Mouse (Mus musculus) heart, postnatal 36 days (tissue): ENCODE results near the gene Trim50. TPM values are rescaled to one million over a fixed set of nuclear protein-coding genes. Genes with fewer than 3 reads are reported as not detected.
A peak's percentile ranks its signal among the peaks of the same experiment; 100 is the strongest.

ENCODE experiments used
- DNase-seq, 2 experiments: peaks; one replicate each; pipeline ENCODE4 v3.0.0; 2021 to 2022
- intact Hi-C: fragments of 180-260 bp; cut with DNase I; formaldehyde crosslinking; loops from one replicate; pipeline ENCODE4 v1.15.1; 2025
- total RNA-seq, 2 experiments: library from RNA; stranded (reverse); gene quantifications; 2 replicates each; pipeline ENCODE4 v1.2.3; 2021

Trim50 gene
- total RNA-seq, result not detected

DNA sequence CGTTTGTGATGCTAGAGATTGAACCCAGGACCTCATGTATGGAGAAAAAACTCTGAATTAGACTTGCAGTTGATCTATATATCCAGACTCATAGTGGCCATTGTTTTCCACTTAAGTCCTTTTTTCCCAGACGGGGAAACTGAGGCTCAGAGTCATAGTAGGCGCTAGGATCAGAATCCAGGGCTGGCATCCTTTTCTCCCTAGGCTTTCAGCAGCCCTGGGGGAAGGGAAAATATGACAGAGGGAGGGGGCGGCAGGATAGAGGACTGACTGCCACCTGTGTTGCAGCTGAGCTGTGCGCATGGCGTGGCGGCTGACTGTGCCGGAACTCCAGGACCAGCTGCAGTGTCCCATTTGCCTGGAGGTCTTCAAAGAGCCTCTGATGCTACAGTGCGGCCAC lies at the start of gene Trim50:
TSS of gene Trim50 (plus strand) at position 301 of the 400 bp plus-strand sequence.
- DNase-seq, result no peak
- intact Hi-C loops, result no loop called here

DNA sequence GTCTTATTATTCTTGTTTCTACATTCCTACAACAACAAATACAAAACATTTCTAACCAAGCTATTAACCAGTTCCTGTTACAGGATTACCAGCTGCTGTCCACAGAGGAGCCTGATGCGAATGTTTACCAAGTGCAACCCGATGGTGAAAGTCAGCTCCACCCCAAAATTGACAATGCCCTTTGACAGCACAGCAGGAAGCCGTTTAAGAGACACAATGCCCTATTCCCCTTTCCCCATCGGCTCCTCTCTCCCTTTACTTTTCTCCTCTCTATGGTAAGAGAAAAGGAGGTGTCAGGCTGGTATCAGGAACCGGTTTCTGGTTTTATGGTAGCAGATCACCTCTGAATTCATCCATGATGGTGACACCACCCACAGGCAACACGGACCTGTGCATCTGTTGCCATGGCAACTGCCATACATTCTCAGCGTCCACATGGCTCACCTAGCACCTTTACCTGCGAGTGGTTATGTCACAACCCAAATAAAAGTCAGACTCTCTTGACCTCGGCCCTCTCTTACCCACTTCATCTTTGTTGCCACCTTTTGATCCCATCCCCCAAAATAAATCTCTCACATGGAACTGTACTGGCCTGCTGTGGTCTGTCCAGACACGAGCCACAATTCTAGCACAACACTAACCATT lies 46.7 kb upstream of the Trim50 start:
- intact Hi-C loops, result no loop called here
- no peak for DNase-seq

DNA sequence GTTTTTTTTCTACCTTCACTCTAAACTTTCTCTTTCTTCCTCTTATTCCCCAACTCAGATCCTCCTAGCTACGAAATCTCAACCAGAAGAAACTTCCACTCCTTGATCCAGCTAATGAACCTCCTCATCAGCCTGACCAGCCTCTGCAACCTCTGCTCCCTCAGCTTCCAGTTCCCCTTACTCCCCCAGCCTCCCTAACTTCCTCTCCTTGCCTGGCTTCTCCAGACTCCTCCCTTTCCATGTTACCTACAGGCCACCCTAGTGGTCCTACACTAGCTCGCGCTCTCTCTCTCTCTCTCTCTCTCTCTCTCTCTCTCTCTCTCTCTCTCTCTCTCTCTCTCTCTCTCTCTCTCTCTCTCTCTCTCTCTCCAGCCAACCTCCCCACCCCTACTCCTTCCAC lies 36.9 kb upstream of the Trim50 start:
- intact Hi-C loops, result no loop called here
- DNase-seq, result no peak

DNA sequence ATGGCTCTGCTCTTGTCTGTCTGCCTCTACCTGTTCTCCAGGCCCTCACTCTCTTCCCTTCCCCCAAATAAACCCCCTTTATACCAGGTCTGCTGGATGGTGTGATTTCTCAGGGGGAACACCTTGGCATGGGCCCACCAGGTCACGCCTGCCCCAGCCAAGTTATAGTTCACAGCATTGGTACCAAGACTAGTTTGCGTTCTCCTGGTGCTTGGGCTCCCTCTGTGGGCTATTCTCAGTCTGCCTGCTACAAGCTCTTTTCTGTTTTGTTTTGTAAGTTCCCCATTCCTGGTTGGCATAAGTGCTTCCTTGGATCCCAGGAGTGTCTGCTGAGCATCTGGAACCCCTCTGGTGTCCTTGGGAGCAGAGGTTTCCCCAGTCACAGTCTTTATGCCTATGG lies 33.2 kb upstream of the Trim50 start:
- no peak for DNase-seq
- intact Hi-C loops, result no loop called here

DNA sequence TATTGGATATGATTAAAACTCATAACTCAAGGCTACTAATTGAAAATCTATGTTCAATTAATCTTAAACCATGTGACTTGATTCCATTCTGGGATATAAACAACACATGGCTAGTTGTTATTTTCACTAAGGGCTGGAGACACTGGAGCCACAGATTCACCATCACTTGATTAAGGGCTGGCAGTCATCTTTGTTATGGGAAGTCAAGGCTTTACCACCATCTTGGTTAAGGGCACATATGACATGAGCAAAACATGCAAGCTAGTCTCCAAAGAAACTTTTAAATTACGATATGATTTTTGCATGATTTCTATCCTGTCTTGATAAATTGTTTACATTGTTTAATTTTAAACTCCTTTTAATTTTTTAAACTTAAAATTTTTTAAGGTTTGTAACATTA lies 30.9 kb upstream of the Trim50 start:
- intact Hi-C loops, result no loop called here
- DNase-seq, result no peak

DNA sequence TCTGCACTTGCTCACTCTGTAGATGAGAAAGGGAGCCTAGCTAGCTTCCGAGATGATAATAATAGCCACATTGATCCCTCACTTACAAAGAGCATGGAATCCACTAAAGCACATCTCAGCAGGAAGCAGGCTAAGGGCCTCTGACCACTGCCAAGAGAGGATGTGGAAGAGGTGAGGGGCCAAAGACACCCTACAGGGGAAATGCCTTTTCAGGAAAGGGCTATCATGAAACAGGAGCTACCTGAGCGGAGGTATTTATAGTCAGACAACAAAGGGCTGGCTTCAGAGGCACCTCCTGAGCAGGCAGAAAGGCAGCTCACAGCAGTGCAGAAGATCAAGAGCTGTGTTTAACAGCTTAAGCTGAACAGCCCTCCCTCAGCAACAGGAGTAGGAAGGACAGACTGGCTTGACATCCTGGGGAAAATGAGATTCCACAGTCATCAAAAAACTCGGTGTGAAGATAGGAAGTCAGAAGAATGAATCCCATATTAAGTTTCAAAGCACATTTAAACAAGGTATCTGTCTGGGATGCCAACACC lies 26.9 kb upstream of the Trim50 start:
- no peak for DNase-seq
- intact Hi-C loops, result no loop called here

DNA sequence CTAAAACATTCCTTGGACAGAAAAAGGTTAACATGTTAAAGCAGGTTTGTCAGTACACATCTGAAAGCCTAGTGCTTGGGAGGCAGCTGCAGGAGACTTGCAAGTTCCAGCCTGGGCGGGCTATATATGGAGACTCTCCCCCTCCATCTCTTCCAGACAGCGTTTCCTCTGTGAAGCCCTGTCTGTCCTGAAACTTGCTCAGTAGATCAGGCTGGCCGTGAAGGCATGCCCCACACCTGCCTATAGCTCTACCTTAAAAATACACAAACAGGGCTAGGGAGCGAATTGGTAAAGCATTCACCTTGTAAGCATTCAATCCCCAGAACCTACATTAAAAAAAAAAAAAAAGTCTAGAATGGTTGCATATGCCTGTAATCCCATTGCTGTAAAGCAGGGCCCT lies 23.6 kb upstream of the Trim50 start:
- DNase-seq, result no peak
- intact Hi-C loops, result no loop called here

DNA sequence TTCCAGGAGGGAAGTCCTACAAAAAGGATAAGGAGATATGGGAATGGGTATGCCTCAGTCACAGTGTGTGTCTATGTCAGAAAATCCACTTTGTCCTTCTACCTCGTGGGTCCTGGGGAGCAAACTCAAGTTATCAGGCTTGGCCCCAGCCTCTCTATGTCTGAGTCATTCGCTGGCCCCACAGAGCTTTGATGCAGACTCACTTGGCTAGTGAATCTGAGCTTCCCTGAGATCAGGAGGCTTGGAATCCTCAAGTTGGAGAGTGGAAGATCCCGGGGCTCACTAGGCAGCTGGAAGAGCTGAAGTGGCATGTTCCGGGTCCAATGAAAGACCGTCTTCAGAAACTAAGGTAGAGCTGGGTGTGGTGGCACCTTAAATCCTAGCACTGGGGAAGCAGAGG lies 22.9 kb upstream of the Trim50 start:
- intact Hi-C loops, result no loop called here
- DNase-seq, result no peak

DNA sequence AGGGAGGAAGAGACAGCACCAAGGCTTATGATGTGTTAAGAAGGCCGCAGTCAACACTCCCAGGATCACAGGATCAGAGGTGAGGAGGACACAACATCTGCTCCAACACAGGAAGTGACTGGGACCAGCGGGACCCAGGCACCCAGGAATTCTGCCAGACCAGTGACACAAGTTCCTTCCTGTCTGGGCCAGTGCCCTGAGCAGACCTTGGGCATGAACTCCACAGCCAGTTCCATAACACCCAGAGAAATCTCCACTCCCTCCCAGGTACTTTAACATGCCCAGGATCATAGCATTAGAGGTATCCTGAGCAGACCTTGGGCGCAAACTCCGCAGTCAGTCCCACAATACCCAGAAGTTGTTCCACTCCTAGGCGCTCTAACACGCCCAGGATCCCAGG lies 21.9 kb upstream of the Trim50 start:
- intact Hi-C loops, result no loop called here
- no peak for DNase-seq

DNA sequence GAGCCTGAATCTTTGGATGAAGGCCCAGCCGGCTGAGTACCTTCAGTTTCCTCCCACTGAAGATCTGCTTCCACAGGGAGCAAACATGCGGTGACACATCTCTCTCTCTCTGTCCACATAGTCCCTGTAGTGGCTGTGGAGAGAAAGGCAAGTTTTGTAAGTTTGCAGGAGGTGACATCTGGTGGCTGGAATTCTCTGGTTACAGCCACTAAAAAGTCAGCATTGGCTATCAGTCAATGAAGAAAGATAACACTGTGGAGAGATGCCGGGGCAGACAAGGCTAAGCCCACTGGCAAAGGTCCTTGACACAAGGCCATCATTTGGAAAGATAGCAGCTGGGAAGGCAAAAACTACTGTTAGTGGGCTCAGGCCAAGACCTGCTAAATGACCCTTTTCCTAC lies 15.5 kb upstream of the Trim50 start:
- intact Hi-C loops, result loop anchor here (5.0 kb wide), 1 partner anchor 100 kb away; no protein-coding TSS in a partner anchor
- DNase-seq, result no peak

DNA sequence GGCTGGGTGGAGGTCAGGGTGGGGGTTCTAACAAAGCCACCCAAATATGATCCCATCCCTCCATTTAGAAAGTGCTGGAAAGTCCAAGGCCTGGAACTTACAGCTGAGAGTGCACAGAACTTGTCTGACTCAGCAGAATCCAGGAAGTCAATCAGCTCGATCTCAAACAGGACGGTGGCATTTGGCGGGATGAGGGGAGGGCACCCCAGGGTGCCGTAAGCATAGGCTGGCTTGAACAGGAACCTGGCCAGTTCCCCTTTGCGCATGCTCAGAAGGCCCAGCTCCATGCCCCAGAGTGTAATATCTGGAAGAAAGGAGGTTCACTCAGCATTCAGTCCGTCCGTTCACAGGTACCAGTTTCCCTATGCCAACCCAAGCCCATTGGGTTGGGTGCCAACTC lies 7.1 kb upstream of the Trim50 start:
- intact Hi-C loops, result no loop called here
- DNase-seq, result no peak

DNA sequence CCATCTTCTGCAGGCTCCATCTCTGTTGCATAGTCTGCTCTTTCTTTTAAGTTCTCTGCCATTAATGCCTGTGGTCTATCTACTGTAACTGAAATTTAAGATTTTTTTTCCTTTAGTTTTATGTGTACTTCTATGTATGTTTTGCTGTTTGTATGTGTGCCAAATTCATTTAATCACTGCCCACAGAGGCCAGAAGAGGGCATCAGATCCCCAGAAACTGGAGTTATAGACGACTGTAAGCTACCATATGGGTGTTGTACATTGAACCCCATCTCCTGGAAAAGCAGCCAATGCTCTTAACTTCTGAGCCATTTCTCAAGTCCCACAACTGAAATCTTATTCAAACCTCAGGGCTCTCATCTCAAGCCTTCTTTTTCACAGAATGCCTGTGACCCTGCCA lies 6.7 kb upstream of the Trim50 start:
- intact Hi-C loops, result no loop called here
- no peak for DNase-seq

DNA sequence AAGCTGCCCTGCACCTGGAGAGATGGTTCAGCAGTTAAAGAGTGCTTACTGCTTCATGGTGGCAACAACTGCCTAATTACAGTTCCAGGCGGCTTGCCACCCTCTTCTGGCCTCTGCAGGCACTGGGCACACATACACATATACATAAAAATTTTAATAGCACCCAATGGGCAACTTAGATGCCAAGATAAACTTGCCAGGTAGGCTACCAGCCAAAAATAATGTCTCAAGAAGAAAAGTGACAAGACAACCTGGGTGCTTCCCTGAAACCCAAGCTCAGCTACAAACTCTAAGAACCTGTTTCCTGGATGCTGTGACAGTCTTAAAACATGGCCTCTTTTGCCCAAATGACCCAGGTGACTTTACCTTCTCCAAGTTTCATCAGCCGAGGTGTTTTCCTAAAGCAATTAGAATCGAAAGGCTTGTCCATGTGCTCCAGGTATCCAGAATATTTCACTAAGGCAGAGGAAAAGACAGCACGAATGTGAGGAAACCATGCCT lies 5.5 kb upstream of the Trim50 start:
- intact Hi-C loops, result no loop called here
- no peak for DNase-seq

DNA sequence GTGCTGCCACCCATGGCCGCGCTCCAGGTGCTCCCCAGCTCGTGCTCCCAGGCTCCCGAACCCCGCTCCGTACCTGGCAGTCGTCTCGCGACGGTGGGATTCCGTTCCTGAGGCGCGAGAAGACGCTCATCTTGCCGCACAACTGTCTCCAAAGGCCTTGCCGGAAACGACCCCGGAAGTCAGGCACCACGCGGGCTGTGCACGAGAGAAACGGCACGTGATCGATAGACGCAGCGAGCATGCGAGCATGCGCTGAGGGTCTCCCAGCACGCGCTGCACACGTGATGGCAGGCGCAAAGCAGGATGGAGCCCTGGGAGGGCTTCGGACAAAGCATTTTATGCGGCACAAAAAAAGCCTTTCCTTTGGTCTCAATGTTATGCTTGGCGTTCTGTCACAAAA lies 3.2 kb upstream of the Trim50 start, which contains the start of gene Fkbp6:
TSS of gene Fkbp6 (minus strand) at position 183 of the 400 bp plus-strand sequence.
- intact Hi-C loops, result no loop called here
- DNase-seq, result no peak

DNA sequence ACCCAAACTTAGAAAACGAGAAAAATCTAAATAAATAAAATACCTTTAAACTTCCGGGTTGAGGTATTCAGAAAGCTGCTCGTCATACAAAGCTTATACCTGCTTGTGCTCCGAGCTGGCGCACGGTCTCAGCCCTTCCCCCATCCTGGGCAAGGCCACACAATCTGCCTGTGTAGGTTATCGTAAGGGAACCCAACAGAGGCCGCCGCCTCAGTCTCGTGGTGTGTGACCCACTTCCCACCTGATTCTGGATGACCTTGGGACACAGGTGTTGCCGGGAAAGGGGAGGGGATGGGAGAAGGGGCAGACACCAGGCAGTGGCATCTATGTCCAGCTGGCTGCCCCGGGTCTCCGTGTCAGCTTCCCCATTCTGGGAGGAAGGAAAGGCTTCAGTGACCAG lies 1.5 kb upstream of the Trim50 start:
- no peak for DNase-seq
- intact Hi-C loops, result no loop called here

DNA sequence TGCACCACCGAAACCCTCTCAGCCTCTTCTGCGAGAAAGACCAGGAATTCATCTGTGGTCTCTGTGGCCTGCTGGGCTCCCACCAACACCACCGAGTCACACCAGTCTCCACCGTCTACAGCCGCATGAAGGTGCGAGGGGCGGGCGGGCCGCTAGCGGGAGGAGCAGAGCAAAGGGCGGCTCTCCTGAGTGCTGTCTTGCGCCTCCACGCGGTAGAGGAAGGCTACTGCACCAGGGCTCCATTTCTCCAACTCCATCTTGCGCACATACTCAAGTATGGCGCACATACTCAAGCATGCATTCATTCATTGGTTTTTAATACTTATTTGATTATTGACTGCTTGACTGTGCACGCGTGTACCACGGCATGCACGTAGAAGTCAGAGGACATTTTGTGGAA lies 469 bp downstream of the Trim50 start:
- no peak for DNase-seq
- intact Hi-C loops, result no loop called here

DNA sequence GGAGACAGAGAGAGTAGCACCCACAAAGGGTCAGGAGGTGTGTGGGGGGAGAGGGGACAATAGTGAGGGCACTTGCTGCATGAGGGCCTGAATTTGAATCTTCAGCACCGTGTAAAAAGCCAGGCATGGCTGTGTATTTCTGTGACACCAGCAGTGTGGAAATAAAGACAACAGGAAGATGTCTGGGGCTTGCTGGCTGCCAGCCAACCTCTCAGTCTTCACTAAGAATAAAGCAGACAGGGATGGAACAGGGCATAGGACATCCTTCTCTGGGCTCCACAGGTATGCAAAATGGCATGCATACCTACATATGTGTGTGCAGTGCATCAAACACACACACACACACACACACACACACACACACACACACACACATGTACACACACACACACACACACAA lies 3.0 kb downstream of the Trim50 start:
- intact Hi-C loops, result no loop called here
- no peak for DNase-seq

DNA sequence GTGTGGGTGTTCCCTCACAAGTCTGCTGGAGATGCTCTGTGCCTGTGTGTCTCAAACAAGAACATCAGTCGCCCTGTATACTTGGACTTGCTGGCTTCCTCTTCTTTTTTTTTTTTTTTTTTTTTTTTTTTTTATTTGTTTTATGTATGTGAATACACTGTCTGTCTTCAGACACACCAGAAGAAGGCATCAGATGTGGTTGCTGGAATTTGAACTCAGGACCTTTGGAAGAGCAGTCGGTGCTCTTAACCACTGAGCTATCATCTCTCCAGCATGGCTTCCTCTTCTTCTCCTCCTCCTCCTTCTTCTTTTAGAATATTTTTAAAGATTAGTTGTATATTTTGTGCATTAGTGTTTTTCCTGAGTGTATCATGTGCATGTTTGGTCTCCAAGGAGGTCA lies 4.5 kb downstream of the Trim50 start:
- DNase-seq, result peak in 1 of 2 experiments; percentile 31
- intact Hi-C loops, result no loop called here

DNA sequence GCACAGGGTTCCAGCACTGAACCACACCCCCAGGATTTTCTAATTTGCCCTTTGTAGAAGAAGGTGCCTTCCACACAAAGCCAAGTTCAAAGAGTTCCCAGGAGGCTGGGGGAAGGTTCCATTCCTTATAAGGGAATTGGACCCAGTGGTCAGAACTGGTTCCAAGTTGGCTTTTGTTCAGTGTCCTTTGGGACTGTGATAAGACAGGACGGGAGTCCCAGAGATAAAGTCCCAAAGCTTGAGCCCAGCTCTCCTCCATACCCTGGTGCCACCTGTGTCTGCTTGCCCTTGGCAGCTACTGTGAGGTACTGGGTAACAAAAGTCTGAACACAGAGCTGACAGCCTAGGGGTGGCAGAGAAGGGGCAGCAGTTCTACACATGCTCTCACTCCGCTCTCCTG lies 6.7 kb downstream of the Trim50 start:
- DNase-seq, result peak; percentile 27 to 42
- intact Hi-C loops, result no loop called here

DNA sequence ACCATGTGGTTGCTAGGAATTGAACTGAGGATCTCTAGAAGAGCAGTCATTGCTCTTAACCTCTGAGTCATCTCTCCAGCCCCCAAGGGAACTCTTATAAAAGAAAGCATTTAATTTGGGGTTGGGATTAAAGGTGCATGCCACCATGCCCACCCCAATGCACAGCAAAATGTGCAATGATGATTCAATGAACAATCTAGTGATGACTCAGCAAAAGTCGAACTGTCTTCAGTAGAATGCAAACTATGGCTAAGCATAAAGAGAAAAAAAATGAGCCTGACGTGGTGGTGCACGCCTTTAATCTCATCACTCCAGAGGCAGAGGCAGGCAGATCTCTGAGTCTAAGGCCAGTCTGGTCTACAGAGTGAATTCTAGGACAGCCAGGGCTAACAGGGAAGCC lies 9.5 kb downstream of the Trim50 start:
- intact Hi-C loops, result no loop called here
- DNase-seq, result no peak

DNA sequence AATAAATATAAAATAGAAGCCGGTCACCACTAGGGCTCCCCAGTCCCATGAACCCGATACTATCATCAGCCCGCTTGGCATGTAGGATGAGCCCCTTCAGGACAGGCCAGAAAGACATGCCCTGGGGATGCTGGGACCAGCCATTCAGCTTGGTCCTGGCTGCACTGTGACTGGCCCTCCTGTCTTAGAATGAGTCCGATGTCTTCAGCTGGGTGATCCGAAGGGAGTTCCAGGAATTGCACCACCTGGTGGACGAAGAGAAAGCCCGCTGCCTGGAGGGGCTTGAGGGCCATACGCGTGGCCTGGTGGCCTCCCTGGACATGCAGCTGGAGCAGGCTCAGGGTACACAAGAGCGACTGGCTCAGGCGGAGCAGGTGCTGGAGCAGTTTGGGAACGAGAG lies 10.4 kb downstream of the Trim50 start:
- no peak for DNase-seq
- intact Hi-C loops, result no loop called here

DNA sequence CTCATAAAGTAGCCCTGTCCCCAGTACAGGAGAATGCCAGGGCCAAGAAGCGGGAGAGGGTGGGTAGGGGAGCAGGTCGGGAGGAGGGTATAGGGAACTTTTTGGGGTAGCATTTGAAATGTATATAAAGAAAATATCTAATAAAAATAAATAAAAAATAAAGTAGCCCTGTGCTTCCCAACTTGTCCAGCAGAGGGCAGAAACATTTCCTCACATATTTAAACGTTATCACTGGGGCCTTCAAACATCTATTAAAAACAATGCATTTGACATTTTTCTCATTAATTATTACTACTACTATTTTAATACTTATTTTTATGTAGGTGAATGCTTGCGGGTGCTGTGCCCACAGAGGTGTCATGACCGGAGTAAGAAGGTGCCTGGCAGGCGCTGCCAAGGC lies 14.7 kb downstream of the Trim50 start:
- DNase-seq, result no peak
- intact Hi-C loops, result no loop called here

DNA sequence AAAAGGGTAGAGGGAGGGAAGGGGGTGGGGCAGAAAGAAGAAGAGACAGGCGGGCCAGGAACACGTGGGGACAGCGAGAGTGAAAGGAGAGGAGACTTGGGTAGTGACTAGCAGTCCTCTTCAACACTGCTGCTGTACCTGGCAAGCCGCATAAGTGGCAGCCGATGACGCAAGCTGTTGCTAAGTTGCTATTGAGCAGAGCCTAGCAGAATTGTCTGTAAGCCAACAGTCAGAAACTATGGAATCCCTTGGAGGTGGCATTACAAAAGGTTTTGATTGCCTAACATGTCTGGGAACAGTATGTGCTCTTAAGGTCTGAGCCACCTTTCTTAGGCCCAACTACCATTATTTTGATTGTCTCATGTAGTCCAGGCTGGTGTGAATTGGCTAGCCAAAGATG lies 15.2 kb downstream of the Trim50 start:
- intact Hi-C loops, result no loop called here
- no peak for DNase-seq
